Mouse (Mus musculus) hindbrain, postnatal 0 days (tissue): ENCODE measurements around the gene Zfp827. TPM values are rescaled to one million over a fixed set of nuclear protein-coding genes. Genes with fewer than 3 reads are reported as not detected.
A peak's percentile ranks its signal among the peaks of the same experiment; 100 is the strongest.

Experiments
- ATAC-seq: fragments of 200-750 bp; cut with Nextera tagmentation; 2 replicates; pipeline ENCODE4 v1.8.0; 2017; ENCODE audit warnings: mild to moderate bottlenecking, moderate TSS enrichment, moderate library complexity
- DNase-seq: peaks from one replicate; pipeline ENCODE4 v3.0.0-alpha.2; 2015; ENCODE audit warnings: low spot score
- H3K27ac ChIP-seq: fragments of 300-500 bp; sonication (generic); 2 replicates; pipeline ENCODE4 v1.5.1; 2014; ENCODE audit warnings: mild to moderate bottlenecking
- H3K27me3 ChIP-seq: fragments of 300-500 bp; sonication (generic); 2 replicates; pipeline ENCODE4 v1.6.1; 2014; ENCODE audit warnings: low read length, mixed read lengths; ENCODE audit not compliant: insufficient read depth
- H3K36me3 ChIP-seq: fragments of 300-500 bp; sonication (generic); 2 replicates; pipeline ENCODE4 v1.6.1; 2014; ENCODE audit warnings: low read length, mixed read lengths; ENCODE audit not compliant: insufficient read depth
- H3K4me1 ChIP-seq: fragments of 300-500 bp; sonication (generic); 2 replicates; pipeline ENCODE4 v1.6.1; 2014; ENCODE audit warnings: antibody characterized with exemption, low read length, mixed read lengths; ENCODE audit not compliant: insufficient read depth
- H3K4me2 ChIP-seq: fragments of 300-500 bp; sonication (generic); 2 replicates; pipeline ENCODE4 v1.6.1; 2014; ENCODE audit warnings: low read depth, mild to moderate bottlenecking, low read length, moderate library complexity, mixed read lengths
- H3K4me3 ChIP-seq: fragments of 300-500 bp; sonication (generic); 2 replicates; pipeline ENCODE4 v1.5.1; 2014; ENCODE audit warnings: low read length
- H3K9ac ChIP-seq: fragments of 300-500 bp; sonication (generic); replicated peaks from 2 replicates; pipeline ENCODE4 v1.6.1; 2014; ENCODE audit warnings: mild to moderate bottlenecking, low read length, moderate library complexity, mixed read lengths
- H3K9me3 ChIP-seq: fragments of 300-500 bp; sonication (generic); 2 replicates; pipeline ENCODE4 v1.6.1; 2016; ENCODE audit warnings: low read length, mixed read lengths
- CTCF ChIP-seq: IDR thresholded peaks from 2 replicates; pipeline ENCODE4 v1.5.1; 2016; ENCODE audit warnings: antibody characterized with exemption, control low read depth, low read depth
- WGBS: fragments of 180-500 bp; shearing (Covaris S2); extraction: QIAGEN DNeasy Blood & Tissue Kit; methylation state at CpG from one replicate; pipeline ENCODE4 v1.1.7; 2014; 5-methylcytosine and 5-hydroxymethylcytosine counted together
- polyA plus RNA-seq: library from polyadenylated mRNA; unstranded; fragments of >200 nt; fragmentation: Nextera tagmentation; extraction: Ambion mirVana; gene quantifications from 2 replicates; pipeline ENCODE4 v1.2.1, GENCODE M21; 2015
- total RNA-seq: library from RNA; depleted of rRNA; stranded (reverse); fragments of >200 nt; gene quantifications from 2 replicates; pipeline ENCODE4 v1.2.3, GENCODE M21; 2014

The Zfp827 gene
- total and polyA plus RNA-seq, 2 experiments from 2014 or later = 6.8 to 33.0 TPM

DNA sequence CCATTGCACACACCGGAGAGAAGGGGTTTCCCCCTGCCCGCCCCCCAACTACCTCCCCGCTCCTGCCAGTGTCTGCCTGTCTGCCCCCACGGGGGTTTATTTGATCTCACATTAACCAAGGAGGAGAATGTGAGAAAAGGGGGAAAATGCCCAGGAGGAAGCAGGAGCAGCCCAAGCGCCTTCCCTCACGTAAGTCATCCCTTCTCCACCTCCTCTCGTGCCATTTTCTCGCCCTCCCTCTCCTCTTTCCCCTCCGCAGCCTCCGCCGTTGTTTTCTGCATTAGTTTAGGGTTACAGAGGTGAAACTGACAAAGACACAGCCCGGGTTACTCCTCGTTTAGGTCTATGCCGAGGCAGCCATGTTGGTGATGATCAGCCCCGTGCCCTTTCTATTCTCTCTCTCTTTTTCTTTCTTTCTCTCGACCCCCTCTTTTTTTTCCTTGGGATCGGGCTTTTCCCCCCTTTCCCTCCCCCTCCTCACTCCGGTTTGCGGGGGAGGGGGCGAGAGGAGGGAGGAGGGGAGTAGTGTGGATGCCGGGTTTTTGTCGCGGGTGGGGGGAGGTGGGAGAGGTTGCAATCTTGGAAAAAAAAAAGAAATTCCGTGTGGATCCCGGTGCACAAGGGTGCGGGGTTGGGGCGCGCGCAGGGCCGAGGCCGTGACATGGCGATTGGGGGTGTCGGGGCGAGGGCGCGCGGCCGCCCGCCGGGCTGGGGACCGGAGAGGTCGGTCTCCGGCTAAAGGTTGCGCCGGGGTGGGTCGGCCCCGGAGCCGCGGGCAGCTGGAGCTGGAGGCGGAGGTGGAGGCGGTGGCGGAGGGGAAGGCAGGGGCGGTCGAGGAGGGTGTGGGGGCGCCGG lies 531 bp downstream of the Zfp827 start:
- Histone ChIP-seq H3K27me3 (no peaks in the 10 kb centered on the region), H3K36me3 (no peaks in the 10 kb centered on the region), H3K9me3 (no peaks in the 10 kb centered on the region), H3K4me2 (peak overlapping the region; percentile 86), H3K4me1 (no peaks in the 10 kb centered on the region), H3K9ac (peak overlapping the region; percentile 79), H3K4me3 (peak overlapping the region; percentile 79), H3K27ac (peak overlapping the region; percentile 95)
- TF ChIP-seq CTCF = no peak
- WGBS = under 1% methylated on average over 49 of the region's 56 CpGs
- DNase-seq = peak; percentile 63
- peak; percentile 8; the same call in 1 of the 2 replicates for ATAC-seq

DNA sequence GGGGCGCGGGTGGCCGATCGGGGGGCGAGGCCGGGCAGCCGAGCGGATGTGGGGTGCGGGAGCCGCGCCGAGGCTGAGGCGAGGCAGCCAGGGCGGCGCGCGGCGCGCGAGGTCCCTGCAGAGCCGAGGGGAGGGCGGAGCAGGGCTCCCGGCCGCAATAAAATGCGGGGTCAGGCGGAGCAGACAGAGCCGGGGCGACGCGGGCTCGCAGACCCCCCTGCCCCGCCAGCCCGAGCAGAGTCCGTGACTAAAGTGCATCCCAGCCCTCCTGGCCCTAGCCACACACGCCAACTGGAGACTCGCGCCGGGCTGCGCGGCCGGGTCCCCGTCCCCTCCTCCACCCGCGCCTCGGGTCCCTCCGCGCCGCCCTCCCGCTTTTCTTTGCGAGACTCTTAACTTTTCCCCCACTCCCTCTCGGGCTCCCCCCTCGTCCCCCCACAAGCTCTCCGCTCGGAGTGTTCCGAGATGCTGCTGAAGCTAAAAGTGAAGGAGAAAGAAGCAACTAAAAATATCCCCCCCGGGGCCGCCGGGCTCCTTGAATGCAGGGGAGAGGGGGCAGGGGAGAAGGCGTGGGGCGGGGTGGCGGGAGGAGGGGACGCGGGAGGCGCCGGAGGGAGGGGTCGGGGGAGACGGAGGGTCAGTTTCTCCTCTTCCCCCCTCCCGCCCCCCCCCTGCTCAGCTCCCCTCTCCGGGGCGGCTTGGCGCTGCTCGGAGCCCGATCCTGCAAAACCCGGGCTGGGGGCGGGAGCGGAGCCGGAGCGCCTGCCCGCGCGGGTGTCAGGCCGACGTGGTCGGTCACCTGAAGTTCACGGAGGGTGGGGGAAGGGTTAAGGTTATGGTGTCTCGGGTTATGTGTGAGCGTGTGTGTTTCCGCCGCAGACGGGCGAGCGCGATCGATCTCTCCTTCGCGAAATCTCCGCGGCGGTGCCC lies 1.4 kb downstream of the Zfp827 start:
- WGBS = under 1% methylated on average over 54 of the region's 99 CpGs
- Histone ChIP-seq H3K27me3 (no peaks in the 10 kb centered on the region), H3K27ac (peak overlapping the region; percentile 95), H3K9ac (peak overlapping the region; percentile 79), H3K9me3 (no peaks in the 10 kb centered on the region), H3K4me1 (no peaks in the 10 kb centered on the region), H3K4me3 (peak overlapping the region; percentile 79), H3K36me3 (no peaks in the 10 kb centered on the region), H3K4me2 (peak overlapping the region; percentile 86)
- ATAC-seq = peak; percentile 81
- TF ChIP-seq CTCF = no peak
- DNase-seq = peak; percentile 77

- Histone ChIP-seq H3K27me3 (no peaks in the 10 kb centered on the region), H3K4me3 (peak overlapping the region; percentile 79), H3K4me1 (no peaks in the 10 kb centered on the region), H3K27ac (peak overlapping the region; percentile 95), H3K4me2 (peak overlapping the region; percentile 86), H3K9me3 (no peaks in the 10 kb centered on the region), H3K36me3 (no peaks in the 10 kb centered on the region), H3K9ac (peak overlapping the region; percentile 79)
- DNase-seq (peak; percentile 67), ATAC-seq (no peak)
- TF ChIP-seq CTCF = 0 out of 2 replicates have a peak, but pooled peaks have one; percentile 14
- 1% methylated on average over 57 of the region's 62 CpGs for WGBS
These were observed 2.4 kb downstream of the Zfp827 start for GRCm38 (mm10) chr8:79030326-79031265.

DNA sequence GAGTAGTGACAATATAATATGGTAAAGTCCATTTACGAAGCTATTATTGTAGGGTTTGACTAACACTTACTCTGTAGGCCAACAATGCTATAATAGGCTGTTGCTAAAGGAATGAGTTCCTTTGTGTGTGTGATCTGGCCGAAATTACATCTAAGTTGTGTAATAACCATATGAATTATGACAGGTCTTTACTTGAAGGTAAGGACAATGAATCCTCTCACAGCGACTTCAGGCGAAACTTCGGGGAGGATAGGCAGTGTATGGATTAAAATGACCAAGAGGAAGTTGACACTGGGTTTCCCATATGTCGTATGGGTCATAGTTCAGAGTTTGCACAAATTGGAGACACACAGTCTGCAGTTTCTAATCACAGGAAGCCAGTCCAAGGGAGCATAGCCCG lies 9.3 kb downstream of the Zfp827 start:
- no peak overlapping the region for H3K4me2 ChIP-seq
- TF ChIP-seq CTCF = no peak
- H3K4me3 ChIP-seq = no peak overlapping the region
- no peak for DNase-seq
- no peak overlapping the region for H3K27ac ChIP-seq
- no peak overlapping the region for H3K9ac ChIP-seq
- H3K27me3 ChIP-seq = no peaks in the 10 kb centered on the region
- no peaks in the 10 kb centered on the region for H3K9me3 ChIP-seq
- ATAC-seq = no peak
- H3K4me1 ChIP-seq = no peaks in the 10 kb centered on the region
- no peaks in the 10 kb centered on the region for H3K36me3 ChIP-seq
- 80% methylated on average over 7 of the region's 7 CpGs for WGBS

GRCm38 (mm10) chr8:79037991-79038390 lies 9.8 kb downstream of the Zfp827 start:
- Histone ChIP-seq H3K4me2 (no peak overlapping the region), H3K4me1 (no peaks in the 10 kb centered on the region), H3K9ac (no peak overlapping the region), H3K27me3 (no peaks in the 10 kb centered on the region), H3K27ac (no peak overlapping the region), H3K9me3 (no peaks in the 10 kb centered on the region), H3K4me3 (no peak overlapping the region), H3K36me3 (no peaks in the 10 kb centered on the region)
- TF ChIP-seq CTCF = no peak
- WGBS = 77% methylated on average over 7 of the region's 7 CpGs
- DNase-seq = no peak
- peak; percentile 66 for ATAC-seq

DNA sequence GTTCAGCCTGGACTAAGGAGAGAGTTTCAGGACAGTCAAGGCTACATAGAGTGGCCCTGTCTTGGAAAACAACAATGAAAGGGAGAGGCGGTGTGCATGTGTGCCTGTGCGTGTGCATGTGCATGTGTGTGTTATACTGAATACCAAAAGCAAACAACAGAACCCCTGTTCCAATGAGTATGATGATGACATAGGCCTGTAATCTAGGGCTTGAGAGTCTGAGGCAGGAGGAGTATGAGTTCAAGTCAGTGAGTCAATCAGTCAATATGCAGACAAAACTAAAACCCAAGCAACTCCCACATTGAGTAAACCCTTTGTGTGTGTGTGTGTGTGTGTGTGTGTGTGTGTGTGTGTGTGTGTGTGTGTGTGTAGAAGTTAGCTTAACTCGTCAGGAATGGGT lies 13.2 kb downstream of the Zfp827 start:
- no peaks in the 10 kb centered on the region for H3K36me3 ChIP-seq
- WGBS = 94% methylated on average over 3 of the region's 3 CpGs

More for the DNA sequence above, 13.2 kb downstream of the Zfp827 start:
- no peaks in the 10 kb centered on the region for H3K4me1 ChIP-seq
- no peaks in the 10 kb centered on the region for H3K27me3 ChIP-seq
- no peaks in the 10 kb centered on the region for H3K9me3 ChIP-seq
- H3K27ac ChIP-seq = no peak overlapping the region
- no peak for DNase-seq
- TF ChIP-seq CTCF = no peak
- no peak overlapping the region for H3K4me3 ChIP-seq
- ATAC-seq = no peak
- H3K4me2 ChIP-seq = no peak overlapping the region
- no peak overlapping the region for H3K9ac ChIP-seq
